Mouse (Mus musculus): ENCODE data around the gene Ehd4.

- TF ChIP-seq MAFK (IDR thresholded peaks at IDR 0.05; ENCODE audit: insufficient read depth, low read depth, low read length), result no peak
- TF ChIP-seq CHD2 (IDR thresholded peaks at IDR 0.05; ENCODE audit: low read depth, low read length), result no peak
- TF ChIP-seq HCFC1 (IDR thresholded peaks at IDR 0.05; ENCODE audit: borderline replicate concordance, insufficient read depth, low read length), result no peak
- no peak for TF ChIP-seq ZC3H11A (IDR thresholded peaks at IDR 0.05; ENCODE audit: borderline replicate concordance, low read depth, low read length)
- TF ChIP-seq ZNF384 (IDR thresholded peaks at IDR 0.05; ENCODE audit: low read depth, low read length), result no peak
These were observed 52.0 kb downstream of the Ehd4 start for GRCm38 (mm10) chr2:120102450-120102849.

Measured in ES-E14 (cell line).